Mouse (Mus musculus) embryonic fibroblast, embryonic 13.5 days (primary cell): ENCODE results near the gene 2610507B11Rik.

Experiments
- CTCF ChIP-seq: IDR thresholded peaks from 2 replicates; pipeline ENCODE4 v1.5.1; 2011; ENCODE audit warnings: mild to moderate bottlenecking, control low read depth, low read length, moderate library complexity, borderline replicate concordance; ENCODE audit not compliant: insufficient read depth
- POLR2A ChIP-seq: IDR thresholded peaks from 2 replicates; pipeline ENCODE4 v1.6.1; 2011; ENCODE audit warnings: low read depth, mild to moderate bottlenecking, control low read depth, low read length, moderate library complexity

DNA sequence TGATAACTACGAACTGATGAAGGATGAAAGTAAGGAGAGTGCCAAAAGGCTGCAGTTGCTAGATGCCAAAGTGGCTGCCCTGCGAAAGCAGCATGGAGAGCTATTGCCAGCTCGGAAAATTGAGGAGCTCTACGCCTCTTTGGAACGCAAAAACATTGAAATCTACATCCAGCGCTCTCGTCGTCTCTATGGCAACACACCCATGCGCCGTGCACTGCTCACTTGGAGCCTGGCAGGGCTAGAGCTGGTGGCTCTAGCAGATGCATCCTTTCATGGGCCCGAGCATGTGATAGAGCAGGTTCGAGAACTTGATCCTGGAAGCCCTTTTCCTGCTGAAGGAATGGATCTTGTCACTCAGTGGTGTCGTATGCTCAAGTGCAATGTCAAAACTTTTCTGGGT, 10.4 kb downstream of the 2610507B11Rik start:
- TF ChIP-seq POLR2A (no peak), CTCF (no peak)
